Mouse (Mus musculus) myocyte (in vitro differentiated cells): ENCODE data around the gene Hist2h4. TPM values are rescaled to one million over a fixed set of nuclear protein-coding genes. Genes with fewer than 3 reads are reported as not detected.
"Not testable (repeated sequence)": the region's sequence is repeated elsewhere in the genome, so short reads cannot be mapped to it uniquely, and the experiment has no call there.

Experiments
- H3K27me3 ChIP-seq: one replicate; pipeline ENCODE4 v1.6.1; 2011; ENCODE audit not compliant: control insufficient read depth, insufficient read depth, insufficient read length
- H3K36me3 ChIP-seq: one replicate; pipeline ENCODE4 v1.6.1; 2011; ENCODE audit not compliant: control insufficient read depth, insufficient read depth
- H3K4me2 ChIP-seq: one replicate; pipeline ENCODE4 v1.6.1; 2011; ENCODE audit warnings: low read depth, control low read depth
- H3K4me3 ChIP-seq: one replicate; pipeline ENCODE4 v1.5.1; 2011; ENCODE audit warnings: mild to moderate bottlenecking, control low read depth, moderate library complexity
- H3K79me2 ChIP-seq: one replicate; pipeline ENCODE4 v1.6.1; 2011; ENCODE audit not compliant: control insufficient read depth, insufficient read depth
- H3ac ChIP-seq: one replicate; pipeline ENCODE4 v1.6.1; 2011; ENCODE audit not compliant: control insufficient read depth, insufficient read length
- CEBPB ChIP-seq: IDR thresholded peaks from 2 replicates; pipeline ENCODE4 v1.6.1; 2011; ENCODE audit warnings: mild to moderate bottlenecking, moderate library complexity; ENCODE audit not compliant: poor library complexity, insufficient read depth, severe bottlenecking
- E2F4 ChIP-seq: IDR thresholded peaks from one replicate; pipeline ENCODE4 v1.6.1; 2011; ENCODE audit warnings: mild to moderate bottlenecking, control low read depth, moderate library complexity; ENCODE audit not compliant: insufficient read depth
- MAX ChIP-seq: IDR thresholded peaks from one replicate; pipeline ENCODE4 v1.6.1; 2011; ENCODE audit warnings: low read depth, mild to moderate bottlenecking, control low read depth
- MYOD1 ChIP-seq, 3 experiments: IDR thresholded peaks; one replicate each; pipeline ENCODE4 v1.6.1; 2011; ENCODE audit warnings: control low read depth in 2 of 3, low read depth in 2 of 3, mild to moderate bottlenecking in 2 of 3, moderate library complexity in 1 of 3; ENCODE audit not compliant: insufficient read length in 2 of 3, control insufficient read depth in 1 of 3
- MYOG ChIP-seq, 3 experiments: IDR thresholded peaks; one replicate each; pipeline ENCODE4 v1.6.1; 2011; ENCODE audit warnings: control low read depth in 2 of 3, low read depth in 2 of 3, mild to moderate bottlenecking in 2 of 3; ENCODE audit not compliant: insufficient read length in 2 of 3, control insufficient read depth in 1 of 3, insufficient read depth in 1 of 3
- POLR2A ChIP-seq: IDR thresholded peaks from one replicate; pipeline ENCODE4 v1.6.1; 2011; ENCODE audit warnings: low read depth, mild to moderate bottlenecking, control low read depth, moderate library complexity; ENCODE audit not compliant: insufficient read length
- POLR2AphosphoS2 ChIP-seq: IDR thresholded peaks from one replicate; pipeline ENCODE4 v1.6.1; 2011; ENCODE audit warnings: low read depth, control low read depth; ENCODE audit not compliant: insufficient read length
- REST ChIP-seq: IDR thresholded peaks from one replicate; pipeline ENCODE4 v1.6.1; 2011; ENCODE audit warnings: mild to moderate bottlenecking, control low read depth, moderate library complexity; ENCODE audit not compliant: insufficient read depth, insufficient read length
- SRF ChIP-seq: IDR thresholded peaks from one replicate; pipeline ENCODE4 v1.6.1; 2011; ENCODE audit warnings: low read depth; ENCODE audit not compliant: control insufficient read depth, insufficient read length
- TCF12 ChIP-seq: IDR thresholded peaks from one replicate; pipeline ENCODE4 v1.6.1; 2011; ENCODE audit warnings: mild to moderate bottlenecking, control low read depth; ENCODE audit not compliant: poor library complexity, insufficient read depth, severe bottlenecking
- TCF3 ChIP-seq: IDR thresholded peaks from one replicate; pipeline ENCODE4 v1.6.1; 2011; ENCODE audit warnings: low read depth, control low read depth; ENCODE audit not compliant: insufficient read length
- USF1 ChIP-seq: IDR thresholded peaks from one replicate; pipeline ENCODE4 v1.6.1; 2011; ENCODE audit warnings: low read depth, mild to moderate bottlenecking, control low read depth, moderate library complexity
- polyA plus RNA-seq: library from polyadenylated mRNA; unstranded; fragments of >200 nt; fragmentation: generic; extraction: Trizol; gene quantifications from one replicate; pipeline ENCODE4 v1.2.1, GENCODE M21; 2012; ENCODE audit warnings: missing spikeins

Gene Hist2h4
- polyA plus RNA-seq, 1 experiment = 1.1 TPM

GRCm38 (mm10) chr3:96247356-96248140, 15.6 kb downstream of the Hist2h4 start:
- H3K4me2 ChIP-seq = peak overlapping the region; percentile 74
- H3K27me3 ChIP-seq = no peaks in the 10 kb centered on the region
- TF ChIP-seq POLR2A = peak; percentile 26
- no peak for TF ChIP-seq MYOD1 (IDR thresholded peaks at IDR 0.05; ENCODE audit: control insufficient read depth in 1 of 3, insufficient read length in 2 of 3, low read depth in 2 of 3)
- H3K36me3 ChIP-seq = no peaks in the 10 kb centered on the region
- H3K79me2 ChIP-seq = peaks cover 5% of the 10 kb centered on the region
- H3ac ChIP-seq = no peak overlapping the region
- peak overlapping the region; percentile 35 for H3K4me3 ChIP-seq

GRCm38 (mm10) chr3:96246427-96246856, 16.7 kb downstream of the Hist2h4 start, which contains the start of gene Hist2h3c1:
TSS of gene Hist2h3c1 (plus strand) at chr3:96246685.
- H3ac ChIP-seq = peak within 1 kb of the TSS; percentile 87
- H3K4me2 ChIP-seq = peak within 1 kb of the TSS; percentile 74
- not testable (repeated sequence) for H3K79me2 ChIP-seq, H3K27me3 ChIP-seq, H3K36me3 ChIP-seq
- H3K4me3 ChIP-seq = peak within 1 kb of the TSS; percentile 35

- H3K4me3 ChIP-seq = not testable (repeated sequence)
These were observed 17.1 kb downstream of the Hist2h4 start for GRCm38 (mm10) chr3:96246018-96246417.

GRCm38 (mm10) chr3:96245003-96245886, 17.9 kb downstream of the Hist2h4 start, which contains the start of gene Hist2h2aa1:
TSS of gene Hist2h2aa1 (plus strand) at chr3:96245497.
- H3K4me3 ChIP-seq = peak within 1 kb of the TSS; percentile 35
- not testable (repeated sequence) for H3K27me3 ChIP-seq, H3K79me2 ChIP-seq, H3K36me3 ChIP-seq
- H3K4me2 ChIP-seq = peak within 1 kb of the TSS; percentile 69
- TF ChIP-seq CEBPB = peak; percentile 63
- peak; percentile 76 for TF ChIP-seq POLR2A
- peak; percentile 87 for TF ChIP-seq POLR2AphosphoS2
- H3ac ChIP-seq = peak within 1 kb of the TSS; percentile 87

More at GRCm38 (mm10) chr3:96246018-96246417, 17.1 kb downstream of the Hist2h4 start:
- not testable (repeated sequence) for H3K79me2 ChIP-seq, H3K4me2 ChIP-seq, H3K36me3 ChIP-seq, H3ac ChIP-seq, H3K27me3 ChIP-seq

- H3ac ChIP-seq = no peak overlapping the region
- no peaks in the 10 kb centered on the region for H3K36me3 ChIP-seq
- no peaks in the 10 kb centered on the region for H3K27me3 ChIP-seq
- TF ChIP-seq USF1 (no peak), MYOG (IDR thresholded peaks at IDR 0.05; ENCODE audit: control insufficient read depth in 1 of 3, insufficient read depth in 1 of 3, insufficient read length in 2 of 3, low read depth in 2 of 3) (no peak), TCF3 (no peak), TCF12 (no peak), REST (no peak), POLR2A (no peak), CEBPB (no peak), SRF (no peak), POLR2AphosphoS2 (no peak), MAX (no peak), E2F4 (no peak), MYOD1 (IDR thresholded peaks at IDR 0.05; ENCODE audit: control insufficient read depth in 1 of 3, insufficient read length in 2 of 3, low read depth in 2 of 3) (no peak)
- H3K4me3 ChIP-seq = peak overlapping the region; percentile 35
- H3K4me2 ChIP-seq = peak overlapping the region; percentile 69
- peaks cover 5% of the 10 kb centered on the region for H3K79me2 ChIP-seq
These were observed 19.1 kb downstream of the Hist2h4 start for GRCm38 (mm10) chr3:96243921-96244572.
